Mouse (Mus musculus) ES-CJ7 (cell line): ENCODE data around the gene Gm20696.

Source experiments
- DNase-seq: peaks from one replicate; pipeline ENCODE4 v3.0.0; 2011; ENCODE audit warnings: low read depth, low spot score

Gm20696 gene

DNA sequence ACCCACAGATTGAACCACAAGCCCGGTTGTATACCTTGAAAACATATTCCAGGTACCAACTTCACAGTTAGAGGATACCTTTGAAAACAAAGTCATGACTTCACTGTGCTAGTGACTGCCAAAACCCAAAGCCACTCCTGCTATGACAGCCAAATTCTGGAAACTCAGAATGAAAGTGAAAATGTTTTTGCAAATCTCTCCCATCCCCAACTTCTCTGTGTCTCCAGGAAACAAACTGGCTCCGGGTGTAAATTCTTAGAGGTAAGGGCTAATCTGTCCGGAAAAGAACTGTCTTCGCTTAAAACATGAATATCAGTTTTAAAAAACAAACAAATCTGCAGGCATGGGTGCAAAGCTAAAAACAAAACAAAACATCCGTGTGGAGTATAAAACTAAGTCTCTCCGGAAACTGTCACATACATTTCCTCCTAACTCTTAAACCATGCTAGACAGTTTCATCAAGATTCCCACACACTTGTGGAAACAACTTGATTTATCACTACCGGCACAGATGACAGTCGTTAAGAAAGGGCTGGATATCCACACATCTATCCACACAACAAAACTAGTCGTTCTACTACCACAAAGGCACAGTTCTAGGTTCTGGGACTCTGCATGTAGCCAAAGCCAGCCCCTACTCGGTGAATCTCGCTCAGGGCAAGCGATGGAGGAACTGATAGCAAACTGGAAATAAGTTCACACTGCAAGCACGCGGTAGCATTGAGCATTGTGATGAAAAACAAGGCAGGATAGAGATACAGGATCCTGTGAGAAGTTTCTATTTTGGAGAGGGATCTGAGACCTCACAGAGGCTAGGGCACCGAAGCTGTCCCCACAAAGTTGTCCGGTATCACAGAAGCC is 910 bp downstream of the Gm20696 start:
- no peak for DNase-seq

DNA sequence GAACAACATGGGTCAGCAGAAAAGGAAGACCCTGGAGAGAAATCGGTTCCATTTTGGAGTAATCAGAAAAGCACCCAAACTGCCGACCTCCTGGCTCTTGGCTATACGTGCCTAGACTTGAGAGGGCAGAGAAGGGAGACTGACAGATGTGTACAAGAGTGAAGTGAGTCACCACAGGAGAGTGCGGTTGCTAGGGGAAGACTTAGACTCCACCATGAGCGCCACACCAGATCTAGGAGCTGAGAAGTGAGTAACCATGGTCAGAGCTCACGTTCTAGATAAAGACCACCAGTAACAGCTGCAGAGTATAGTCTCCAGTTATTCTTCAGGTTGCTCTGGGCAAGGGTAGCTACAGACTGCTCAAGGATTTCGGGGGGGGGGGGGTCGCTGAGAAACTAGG is 3.4 kb downstream of the Gm20696 start:
- DNase-seq = no peak

DNA sequence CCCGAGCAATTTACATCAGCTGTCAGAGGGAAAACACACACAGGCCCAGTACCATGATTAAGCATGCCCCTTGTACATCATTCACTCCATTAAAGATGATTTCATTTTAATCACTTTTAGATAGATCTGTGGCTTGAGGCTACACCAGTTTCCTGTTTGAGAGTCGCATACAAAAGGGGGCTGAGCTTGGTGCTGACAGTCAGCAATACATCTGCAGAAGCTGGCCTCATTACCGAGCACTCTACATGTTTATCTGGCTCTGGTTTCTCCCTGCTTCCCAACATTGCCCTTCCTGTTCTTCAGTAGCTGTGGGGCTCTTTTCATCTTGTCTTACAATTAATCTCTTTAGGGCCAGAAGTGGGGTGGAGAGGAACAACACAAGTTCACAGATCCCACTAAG is 6.2 kb downstream of the Gm20696 start:
- DNase-seq = no peak

DNA sequence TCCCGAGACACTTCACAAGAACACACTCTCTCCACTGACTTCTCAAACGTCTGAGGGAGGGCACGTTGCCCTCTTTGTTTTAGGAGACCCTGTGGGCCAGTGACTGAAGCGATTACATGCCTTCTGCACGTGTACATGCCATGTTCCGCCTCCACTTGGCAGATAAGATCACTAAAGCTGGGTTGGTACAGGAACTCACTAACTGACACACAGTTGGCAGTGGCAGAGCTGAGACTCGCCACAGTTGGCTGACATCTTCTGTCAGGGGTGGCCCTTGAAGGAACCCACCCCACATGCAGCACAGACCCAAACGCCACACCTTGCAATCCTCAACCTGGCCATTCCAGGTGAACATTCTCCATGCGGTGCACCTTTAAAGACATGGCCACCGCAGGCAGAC is 8.0 kb downstream of the Gm20696 start:
- no peak for DNase-seq

DNA sequence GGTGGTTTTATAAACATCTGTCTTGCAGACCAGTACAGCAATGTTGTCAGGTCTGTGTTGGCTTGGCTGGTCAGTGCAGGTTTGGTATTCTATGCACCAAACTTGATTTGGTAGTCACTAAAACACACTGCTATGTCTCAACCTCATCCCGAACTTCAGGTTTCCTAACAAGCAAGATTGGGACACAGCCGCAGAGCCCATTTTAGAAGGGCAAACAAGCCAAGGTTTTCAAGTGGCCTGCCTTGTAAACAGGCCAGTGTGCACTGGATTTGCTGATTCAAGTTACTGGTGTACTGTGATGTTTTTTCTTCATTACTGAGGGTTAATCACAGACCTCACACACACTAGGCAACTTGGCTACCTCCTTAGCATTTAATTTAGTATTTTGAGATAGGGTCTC is 10.5 kb downstream of the Gm20696 start:
- no peak for DNase-seq

DNA sequence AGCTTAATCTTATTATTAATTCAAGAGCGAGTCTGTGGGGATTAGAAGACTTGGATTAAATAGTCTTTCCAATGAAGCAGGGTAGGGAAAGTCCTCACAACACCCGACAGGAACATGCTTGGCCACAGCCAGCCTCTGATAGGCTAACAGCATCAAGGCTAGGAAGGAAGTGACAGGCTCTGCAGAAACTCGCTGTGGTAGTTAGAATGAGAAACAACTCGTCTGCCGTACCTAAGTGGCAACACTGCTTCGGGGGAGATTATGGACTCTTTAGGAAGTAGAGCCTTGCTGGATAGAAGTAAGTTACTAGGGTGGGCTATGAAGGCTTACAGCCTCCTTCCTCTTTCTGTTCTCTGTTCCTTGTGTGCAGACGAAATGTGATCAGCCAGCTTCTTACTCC is 11.1 kb downstream of the Gm20696 start:
- DNase-seq = no peak

DNA sequence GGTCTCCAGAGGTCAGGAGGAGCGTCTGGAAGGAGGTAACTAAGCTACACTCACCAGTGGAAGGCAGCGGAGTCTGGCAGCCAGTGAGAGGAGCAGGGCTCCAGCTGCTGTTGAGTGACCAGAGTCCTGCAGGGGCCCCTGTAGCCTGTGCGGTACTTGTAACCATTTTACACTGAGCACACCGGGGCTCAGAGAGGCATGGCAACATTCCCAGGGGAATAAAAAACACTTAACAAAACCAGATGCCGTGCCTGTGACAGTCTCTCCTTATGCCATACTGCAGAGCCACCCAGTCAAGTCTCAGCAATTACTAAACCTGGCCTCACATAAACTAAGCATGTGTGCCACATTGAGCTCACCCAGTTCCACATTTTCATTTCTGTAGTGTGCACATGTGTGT is 12.3 kb downstream of the Gm20696 start:
- no peak for DNase-seq

DNA sequence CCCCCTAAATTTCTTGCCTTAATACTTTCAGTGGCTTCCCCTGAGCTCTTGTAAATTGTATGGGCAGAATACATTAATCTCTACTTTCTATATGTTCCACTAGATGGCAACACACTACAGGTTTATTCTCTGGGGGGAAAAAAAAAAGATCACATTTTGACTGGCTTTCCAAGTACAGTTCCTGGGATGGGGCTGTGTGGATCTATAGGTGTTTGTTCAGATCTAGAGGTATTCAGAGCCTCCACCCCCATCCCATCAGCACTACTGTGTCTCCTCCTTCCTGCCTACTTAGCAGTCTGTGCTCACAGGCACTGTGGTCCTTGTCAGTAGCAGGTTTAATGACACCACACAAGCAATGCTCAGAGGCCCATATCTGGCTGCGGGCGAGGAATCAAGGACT is 14.3 kb downstream of the Gm20696 start:
- DNase-seq = no peak

DNA sequence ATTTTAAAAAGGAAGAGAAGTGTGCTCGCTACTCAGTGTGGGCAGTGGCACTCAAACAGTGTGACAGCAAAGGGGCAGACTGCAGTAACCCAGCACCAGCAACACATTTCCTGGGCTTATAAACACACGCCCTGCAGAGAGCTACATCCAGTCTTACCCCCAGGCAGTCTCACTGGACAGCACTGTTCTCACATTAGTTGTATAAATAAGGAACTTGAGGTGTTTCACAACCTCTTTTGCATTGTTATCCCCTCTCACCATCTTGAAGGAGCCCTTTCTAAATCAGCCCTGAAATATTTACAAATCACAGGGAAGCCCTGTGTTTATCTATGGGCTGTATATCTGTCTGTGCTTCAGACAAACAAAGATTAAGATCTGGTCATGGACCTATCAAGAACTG is 17.3 kb downstream of the Gm20696 start:
- no peak for DNase-seq

DNA sequence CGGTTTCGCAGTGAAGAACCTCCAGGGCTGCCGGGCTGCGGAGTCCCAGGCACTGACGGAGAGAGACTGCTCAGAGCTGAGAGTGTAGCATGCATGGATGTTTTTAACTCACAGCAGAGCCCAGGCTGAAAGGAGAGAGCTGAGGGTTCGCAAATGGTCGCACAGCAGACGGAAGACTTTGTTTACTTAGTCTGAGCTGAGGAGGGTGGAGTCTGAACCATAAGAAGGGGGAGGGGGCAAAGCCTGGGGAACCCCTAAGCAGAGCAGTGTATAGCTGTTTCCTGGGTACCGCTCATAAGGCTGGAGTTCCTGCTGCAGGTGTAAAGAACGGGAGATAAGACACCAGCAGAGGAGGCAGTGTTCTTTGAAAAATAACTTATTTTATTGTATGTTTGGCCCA is 20.3 kb downstream of the Gm20696 start:
- DNase-seq = no peak

DNA sequence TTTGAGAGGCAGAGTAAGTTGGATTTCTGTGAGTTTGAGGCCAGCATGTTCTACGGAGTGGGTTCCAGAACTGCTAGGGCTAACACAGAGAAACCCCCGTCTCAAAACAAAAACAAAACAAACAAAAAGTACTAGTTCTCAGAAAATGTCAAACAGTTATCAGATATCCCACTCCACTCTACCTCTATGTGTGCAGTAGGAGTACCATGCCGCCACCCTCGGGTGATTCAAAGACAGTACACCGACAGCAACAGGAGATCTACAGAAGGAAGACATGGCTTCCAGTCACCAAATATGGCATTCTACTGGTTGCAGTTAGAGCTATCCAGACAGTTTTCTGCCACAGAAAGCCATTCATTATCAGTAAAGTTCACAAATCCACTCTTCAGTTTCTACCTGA is 21.7 kb downstream of the Gm20696 start:
- DNase-seq = peak; percentile 20

DNA sequence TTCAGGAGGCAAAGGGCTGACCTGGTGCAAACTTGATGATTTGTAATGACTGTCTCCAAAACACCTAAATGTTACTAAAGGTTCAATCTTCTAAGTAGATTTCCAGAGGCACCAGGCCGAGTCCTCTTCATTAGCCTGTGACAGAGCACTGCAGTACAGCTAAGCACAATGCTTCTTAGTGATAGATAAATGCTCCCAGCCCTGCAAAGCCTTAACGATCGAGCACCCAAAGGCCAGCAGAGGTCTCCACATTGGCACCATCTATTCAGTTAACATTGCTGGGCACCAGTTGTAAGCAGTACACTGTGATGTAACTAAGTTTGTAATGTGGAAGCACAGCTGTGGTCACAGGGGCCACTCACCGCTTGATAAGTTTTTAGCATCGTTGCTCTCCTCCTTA is 22.2 kb downstream of the Gm20696 start:
- no peak for DNase-seq

DNA sequence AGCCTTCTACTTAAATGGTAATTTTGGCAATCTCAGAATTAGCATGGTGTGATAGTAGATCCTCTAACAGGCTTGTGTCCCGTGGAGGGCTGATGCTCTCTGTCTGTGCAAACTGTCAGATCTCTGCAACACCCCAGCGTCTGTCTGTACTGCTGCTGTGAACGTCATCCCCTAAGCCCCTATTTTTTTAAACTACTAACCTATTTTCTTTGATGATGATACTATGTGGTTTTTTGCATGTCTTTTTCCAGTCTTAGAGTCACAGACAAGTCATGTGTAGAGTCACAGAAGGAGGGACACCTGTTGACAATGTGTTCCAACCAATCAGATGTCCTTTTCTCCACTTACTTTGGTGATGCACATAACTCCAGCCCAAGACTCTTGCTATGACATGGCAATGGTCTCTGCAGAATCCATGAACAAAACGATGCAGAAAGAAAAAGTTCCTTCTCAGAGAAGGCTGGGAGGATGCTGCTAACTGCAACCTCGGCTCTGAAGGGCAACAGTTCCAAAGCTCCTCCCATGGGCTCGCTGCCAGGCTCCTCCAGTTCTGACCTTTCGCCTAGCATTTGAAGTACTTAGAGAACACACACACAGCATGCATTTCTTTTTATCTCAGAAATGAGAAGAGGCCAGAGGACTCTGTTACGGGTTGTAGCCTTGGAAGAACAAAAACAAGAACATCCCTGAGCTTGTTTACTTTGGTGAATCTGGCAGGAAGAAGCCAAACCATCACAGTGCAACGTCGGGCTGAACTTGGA is 23.0 kb downstream of the Gm20696 start:
- no peak for DNase-seq

DNA sequence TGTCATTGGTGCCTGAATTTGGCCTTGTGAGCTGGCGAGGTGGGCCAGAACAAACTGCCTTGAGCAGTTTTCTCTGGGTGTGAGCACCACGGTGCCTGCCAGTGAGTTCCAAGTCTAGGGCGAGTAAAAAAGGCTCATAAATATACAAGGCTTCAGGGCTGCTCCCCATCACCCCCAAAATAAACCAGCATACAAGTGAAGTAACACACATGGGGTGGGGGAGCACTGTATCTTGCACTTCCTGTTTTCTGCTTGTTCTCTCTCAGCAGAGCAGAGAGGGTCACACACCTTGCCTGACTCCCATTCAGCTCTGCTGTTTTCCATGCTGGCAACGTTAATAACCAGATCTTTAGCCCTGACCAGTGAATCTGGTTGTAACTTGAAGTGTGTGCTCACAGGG is 29.1 kb downstream of the Gm20696 start:
- DNase-seq = no peak

DNA sequence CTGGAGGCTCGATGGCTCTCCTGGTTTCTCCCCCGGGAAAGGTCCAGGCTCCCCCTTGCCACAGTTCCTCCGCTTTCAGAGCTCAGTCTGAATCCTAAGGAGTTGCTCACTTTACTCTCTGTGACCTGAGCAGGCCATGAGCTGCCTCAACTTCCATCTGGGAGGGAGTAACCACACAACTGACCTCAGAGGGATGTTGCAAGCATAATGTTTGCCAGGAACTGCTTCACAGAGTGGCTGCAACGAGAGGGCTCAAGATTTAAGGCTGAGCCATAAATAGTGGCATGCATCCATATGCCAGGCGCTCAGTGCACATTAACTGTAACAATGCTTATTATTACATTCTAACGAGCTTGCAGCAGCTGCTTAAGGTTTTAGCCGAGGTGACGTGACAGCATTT is 29.8 kb downstream of the Gm20696 start:
- no peak for DNase-seq

DNA sequence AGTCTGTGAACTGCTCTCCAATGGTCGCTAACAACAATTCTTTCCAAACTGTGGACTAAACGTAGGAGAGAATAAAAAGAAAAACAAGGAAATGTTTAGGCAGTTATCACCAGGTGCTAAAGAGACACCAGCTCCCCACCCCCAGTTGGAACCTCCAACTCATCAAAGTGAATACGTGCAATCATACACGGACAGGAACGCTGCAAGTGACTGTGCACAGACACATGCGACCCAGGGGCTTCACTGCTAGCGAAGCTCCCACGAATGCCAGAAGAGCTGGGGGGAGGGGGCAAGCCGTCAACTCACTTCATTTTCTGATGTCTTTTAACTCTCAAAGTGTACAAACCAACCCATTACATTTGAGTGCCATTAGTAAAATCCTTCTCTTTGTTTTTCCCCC is 30.5 kb downstream of the Gm20696 start:
- no peak for DNase-seq

DNA sequence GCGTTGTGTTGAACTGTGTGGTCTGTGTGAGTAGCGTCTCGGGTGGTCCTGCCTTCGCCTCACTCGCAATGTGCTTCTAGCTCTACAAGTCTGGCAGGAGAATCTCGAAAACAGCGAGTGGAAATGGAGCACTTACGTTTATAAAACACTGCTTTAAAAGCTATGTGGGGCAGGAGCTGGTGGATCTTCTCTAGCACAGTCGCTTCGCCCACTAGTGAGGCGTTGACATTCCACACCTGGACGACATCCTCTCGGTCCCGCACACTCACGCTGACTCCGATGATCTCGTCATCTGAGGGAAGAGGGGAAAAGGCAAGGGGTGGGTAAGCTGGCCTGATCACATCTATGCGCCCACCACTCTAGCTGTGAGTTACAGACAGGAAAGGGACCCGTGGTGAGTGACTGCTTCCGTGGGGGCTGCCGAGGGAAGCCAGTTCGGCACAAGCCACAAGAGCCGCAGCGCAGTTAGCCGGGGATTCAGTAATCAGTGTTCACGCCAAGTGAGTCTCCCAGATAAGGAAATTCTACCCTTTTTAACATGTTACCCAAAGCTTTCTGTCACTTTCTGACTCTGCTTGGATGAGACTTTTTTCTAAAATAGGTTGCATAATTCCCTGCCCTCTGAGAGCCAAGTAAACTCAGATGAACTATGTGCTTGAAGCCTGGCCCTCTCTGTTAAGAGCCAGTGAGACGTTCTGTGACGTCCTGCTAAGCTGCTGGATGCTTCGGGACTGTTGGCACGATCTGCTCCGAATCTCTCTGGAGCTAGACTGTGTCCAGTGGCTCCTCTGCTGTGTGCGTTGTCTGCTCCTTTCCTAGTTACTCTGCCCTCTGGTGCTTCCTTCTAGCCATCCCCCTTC is 34.2 kb downstream of the Gm20696 start:
- DNase-seq = no peak

DNA sequence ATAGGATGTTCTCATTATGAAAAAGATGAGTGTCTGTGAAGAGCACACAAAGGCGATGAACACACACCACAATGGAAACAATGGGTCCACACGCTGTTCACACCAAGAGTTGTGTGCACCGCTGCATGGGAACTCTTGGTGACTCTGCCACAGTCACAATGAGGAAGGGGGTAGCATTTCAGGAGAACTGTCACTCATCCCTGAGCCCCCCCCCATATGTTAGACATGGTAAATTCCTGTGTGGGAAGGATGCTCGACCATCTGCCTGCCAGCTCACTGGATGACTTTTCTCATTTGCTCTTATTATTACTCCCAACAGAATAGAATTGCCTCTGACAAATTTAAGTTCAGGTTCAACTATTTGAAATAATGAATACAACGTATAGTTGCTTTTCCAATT is 35.0 kb downstream of the Gm20696 start:
- no peak for DNase-seq

DNA sequence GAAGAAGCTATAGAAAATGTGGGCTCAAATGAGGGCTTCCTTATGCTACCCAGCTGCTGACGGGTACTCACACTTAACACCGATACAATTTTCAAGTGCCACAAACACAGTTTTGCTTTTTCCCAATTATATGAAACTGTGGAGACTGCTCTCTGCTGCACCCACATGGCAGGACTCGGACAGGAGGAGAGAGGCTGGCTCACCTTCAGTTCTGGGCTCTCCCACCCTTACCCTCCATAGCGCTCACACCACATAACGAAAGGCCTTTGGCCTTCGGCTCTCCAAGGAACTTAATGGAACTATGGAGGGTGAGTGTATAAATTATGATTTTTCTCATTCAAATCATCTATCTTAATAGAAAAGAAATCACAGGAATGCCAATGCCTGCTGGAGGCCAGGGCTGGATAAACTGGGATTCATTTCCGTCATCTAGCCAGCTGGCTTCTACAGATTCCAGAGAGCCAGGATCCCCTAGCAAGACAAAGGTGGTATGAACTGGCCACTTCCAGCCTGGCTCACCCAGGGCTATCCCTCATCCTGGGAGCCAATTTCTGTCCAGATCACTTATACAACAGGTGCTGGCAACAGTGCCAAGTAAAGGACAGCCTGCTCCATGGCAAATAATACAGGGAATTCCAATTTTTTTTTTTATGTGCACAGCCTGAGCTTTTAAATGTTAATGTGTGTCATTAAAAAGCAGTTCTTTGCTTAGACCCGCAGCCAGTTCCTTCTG is 36.7 kb downstream of the Gm20696 start:
- no peak for DNase-seq

DNA sequence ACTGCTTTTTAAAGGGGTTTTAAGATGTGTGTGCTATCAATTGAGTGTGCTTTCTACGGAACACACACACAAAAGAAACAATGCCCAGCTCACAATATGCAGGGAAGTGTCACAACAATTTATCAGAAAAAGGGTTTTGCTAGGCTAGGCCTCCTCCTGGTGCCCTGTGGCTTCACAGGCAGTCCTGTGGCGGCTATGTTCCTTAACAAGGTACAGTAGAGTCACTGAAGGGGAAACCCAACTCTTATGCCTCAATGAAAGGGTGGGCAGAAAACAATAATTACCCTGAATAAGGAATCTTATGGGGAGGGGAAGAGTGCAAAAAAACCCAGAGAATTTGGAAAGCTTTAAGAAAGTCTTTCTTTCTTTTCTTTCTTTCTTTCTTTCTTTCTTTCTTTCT is 40.2 kb downstream of the Gm20696 start:
- no peak for DNase-seq

DNA sequence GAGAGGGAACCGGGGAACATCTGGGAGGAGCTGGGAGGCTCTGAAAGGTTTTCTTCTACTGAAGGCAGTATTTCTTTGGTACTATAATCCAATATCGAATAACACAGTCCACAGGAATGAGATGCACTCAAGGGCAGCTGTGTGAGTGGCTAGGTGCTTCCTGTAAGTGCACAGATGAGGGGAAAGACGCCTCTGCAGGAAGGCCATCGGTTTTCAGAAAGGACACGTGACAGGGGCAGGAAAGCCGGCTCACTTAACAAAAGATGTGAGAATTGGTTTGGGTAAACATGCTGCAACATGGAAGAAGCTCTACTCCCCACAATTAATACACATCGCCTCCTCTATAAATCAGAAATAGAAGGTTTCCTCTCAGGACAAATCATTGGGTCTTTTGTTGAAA is 40.8 kb downstream of the Gm20696 start:
- DNase-seq = no peak

DNA sequence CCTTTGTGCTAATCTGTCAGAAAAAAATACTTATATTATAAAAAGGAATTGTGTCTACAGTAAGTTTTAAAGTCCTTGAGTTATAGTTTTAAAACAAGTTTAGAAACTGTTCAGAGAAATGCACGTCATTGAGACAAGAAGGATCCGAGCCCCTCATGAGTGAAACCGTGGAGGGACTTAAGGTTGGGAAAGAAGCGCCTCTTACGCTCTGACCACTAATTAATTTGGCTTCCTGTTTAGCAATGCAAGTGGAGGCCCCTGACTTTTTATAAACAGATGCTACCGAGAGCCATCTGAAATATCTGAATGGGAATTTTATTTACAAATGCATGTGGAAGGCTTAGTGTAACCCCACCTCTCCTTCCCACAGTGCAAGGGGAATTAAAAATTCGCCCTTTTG is 41.3 kb downstream of the Gm20696 start:
- DNase-seq = no peak
